Mouse (Mus musculus): ENCODE measurements around the gene Baz1b.

Baz1b gene

DNA sequence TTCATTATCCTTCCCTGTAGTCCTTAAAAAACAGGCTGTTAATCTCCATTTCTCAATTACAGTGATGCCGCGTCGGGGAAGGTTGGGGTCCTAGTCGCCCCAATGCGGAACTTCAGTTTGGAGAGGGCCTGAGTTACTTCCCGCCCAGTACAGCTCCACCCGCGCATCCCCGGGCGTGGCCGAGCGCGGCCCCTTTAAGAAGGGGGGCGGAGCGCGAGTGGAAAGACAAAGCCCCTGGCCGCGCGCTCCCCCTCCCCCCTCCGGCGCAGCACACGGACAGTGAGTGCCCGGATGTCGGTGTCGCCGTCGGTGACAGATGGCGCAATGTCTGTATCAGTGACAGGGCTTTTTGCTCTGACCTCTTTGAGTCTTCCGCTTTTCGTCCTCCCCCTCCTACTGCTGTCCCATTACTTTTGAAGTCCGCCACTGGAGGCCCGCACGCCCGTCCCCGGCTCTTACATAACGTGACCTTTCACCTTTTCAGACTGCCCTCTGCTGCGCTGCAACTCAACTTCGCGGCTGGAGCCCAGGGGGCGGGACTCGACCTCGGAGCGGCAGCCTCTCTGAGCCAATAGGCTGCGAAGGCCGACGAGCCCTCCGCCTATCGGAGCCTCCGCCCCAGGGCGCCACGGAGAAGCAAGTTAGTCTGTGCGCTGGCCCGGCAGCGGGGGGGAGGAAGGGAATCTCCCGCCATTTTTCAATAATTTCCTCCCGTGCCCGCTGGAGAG, at the start of gene Baz1b:
Baz1b (plus strand) TSS at position 644 of the 728 bp plus-strand sequence.
- DNase-seq (ENCODE audit: low spot score in 2 of 2), result peak; percentile 95 to 98

DNA sequence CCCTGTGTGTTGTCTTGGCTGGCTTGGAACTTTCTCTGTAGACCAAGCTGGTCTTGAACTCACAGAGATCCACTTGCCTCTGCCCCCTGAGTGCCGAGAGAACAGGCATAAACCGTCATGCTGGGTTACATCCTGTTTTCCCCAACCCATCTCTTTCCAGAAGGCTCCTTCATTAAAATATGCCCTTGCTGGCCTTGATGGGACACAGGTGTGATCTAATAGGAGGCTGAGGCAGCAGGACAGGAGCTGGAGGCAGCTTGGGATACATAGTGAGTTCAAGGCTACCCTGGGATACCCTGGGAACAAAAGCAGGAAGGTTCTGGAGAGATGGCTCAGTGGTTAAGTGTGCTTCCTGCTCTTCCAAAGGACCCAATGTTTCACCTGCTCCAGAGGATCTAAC, 47.2 kb upstream of the Baz1b start:
- no peak for DNase-seq (ENCODE audit: low spot score in 2 of 2)

GRCm38 (mm10) chr5:135144469-135144868, 42.6 kb upstream of the Baz1b start:
- no peak for DNase-seq (ENCODE audit: low spot score in 2 of 2)

- no peak for DNase-seq (ENCODE audit: low spot score in 2 of 2)
Observed at GRCm38 (mm10) chr5:135145532-135145931, 41.5 kb upstream of the Baz1b start.

GRCm38 (mm10) chr5:135145955-135146354, 41.1 kb upstream of the Baz1b start:
- no peak for DNase-seq (ENCODE audit: low spot score in 2 of 2)

GRCm38 (mm10) chr5:135148715-135149052, 38.4 kb upstream of the Baz1b start:
- no peak for DNase-seq (ENCODE audit: low spot score in 2 of 2)

GRCm38 (mm10) chr5:135149053-135149819, 37.8 kb upstream of the Baz1b start, which contains the start of gene Tbl2:
Gene Tbl2, plus strand, starts transcription at chr5:135149657.
- peak; percentile 87 to 97 for DNase-seq (ENCODE audit: low spot score in 2 of 2)

DNA sequence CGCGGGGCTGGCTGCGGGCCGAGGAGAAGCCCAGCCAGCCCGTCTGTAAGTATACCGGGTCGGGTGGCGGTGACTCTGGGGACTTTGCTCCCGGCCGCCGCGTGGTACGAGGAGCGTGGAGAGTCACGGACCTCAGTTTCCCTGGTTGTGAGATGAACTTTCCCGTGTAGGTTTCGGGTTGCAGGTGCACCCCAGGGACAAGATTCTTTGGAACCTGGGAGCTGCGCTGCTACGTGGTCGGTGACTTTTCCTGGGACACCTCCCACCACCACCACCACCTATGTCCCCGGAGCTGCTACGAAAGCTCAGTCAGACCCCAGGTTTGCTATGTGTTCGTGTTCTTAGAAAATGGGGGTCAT, 37.3 kb upstream of the Baz1b start:
- DNase-seq (ENCODE audit: low spot score in 2 of 2), result no peak

- DNase-seq (ENCODE audit: low spot score in 2 of 2), result no peak
Observed at GRCm38 (mm10) chr5:135156496-135156895, 30.6 kb upstream of the Baz1b start.

- no peak for DNase-seq (ENCODE audit: low spot score in 2 of 2)
Observed at GRCm38 (mm10) chr5:135161221-135161620, 25.8 kb upstream of the Baz1b start.

GRCm38 (mm10) chr5:135161650-135162049, 25.4 kb upstream of the Baz1b start:
- no peak for DNase-seq (ENCODE audit: low spot score in 2 of 2)

GRCm38 (mm10) chr5:135162361-135162760, 24.7 kb upstream of the Baz1b start:
- no peak for DNase-seq (ENCODE audit: low spot score in 2 of 2)

- DNase-seq (ENCODE audit: low spot score in 2 of 2), result no peak
Observed at GRCm38 (mm10) chr5:135162821-135163220, 24.2 kb upstream of the Baz1b start.

- no peak for DNase-seq (ENCODE audit: low spot score in 2 of 2)
Observed at GRCm38 (mm10) chr5:135166909-135167308, 20.2 kb upstream of the Baz1b start.

DNA sequence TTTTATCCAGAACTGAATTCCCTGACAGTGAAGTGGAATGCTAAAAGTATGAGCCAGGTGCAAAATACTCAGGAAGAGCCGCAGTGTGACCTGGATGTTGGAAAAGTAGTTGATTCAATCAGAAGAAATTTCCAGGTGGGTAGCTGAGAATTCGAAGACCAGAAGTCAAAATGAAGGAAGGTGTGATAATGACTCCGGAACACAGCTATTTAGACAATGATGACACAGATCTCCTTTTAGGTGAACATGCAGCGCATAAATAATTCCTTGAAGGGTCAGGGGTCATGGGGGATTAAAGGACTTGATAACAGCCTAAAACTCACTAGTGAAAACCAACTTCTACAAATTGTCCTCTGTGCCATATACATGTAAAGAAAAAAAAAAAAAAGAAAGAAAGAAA, 19.6 kb upstream of the Baz1b start:
- DNase-seq (ENCODE audit: low spot score in 2 of 2), result no peak

- peak; percentile 89 to 95 for DNase-seq (ENCODE audit: low spot score in 2 of 2)
Observed at GRCm38 (mm10) chr5:135168063-135169062, 18.7 kb upstream of the Baz1b start, which contains the start of gene Bcl7b. Gene Bcl7b, plus strand, starts transcription at chr5:135168283.

GRCm38 (mm10) chr5:135169479-135169878, 17.6 kb upstream of the Baz1b start:
- DNase-seq (ENCODE audit: low spot score in 2 of 2), result no peak

GRCm38 (mm10) chr5:135171688-135172220, 15.3 kb upstream of the Baz1b start:
- no peak for DNase-seq (ENCODE audit: low spot score in 2 of 2)

DNA sequence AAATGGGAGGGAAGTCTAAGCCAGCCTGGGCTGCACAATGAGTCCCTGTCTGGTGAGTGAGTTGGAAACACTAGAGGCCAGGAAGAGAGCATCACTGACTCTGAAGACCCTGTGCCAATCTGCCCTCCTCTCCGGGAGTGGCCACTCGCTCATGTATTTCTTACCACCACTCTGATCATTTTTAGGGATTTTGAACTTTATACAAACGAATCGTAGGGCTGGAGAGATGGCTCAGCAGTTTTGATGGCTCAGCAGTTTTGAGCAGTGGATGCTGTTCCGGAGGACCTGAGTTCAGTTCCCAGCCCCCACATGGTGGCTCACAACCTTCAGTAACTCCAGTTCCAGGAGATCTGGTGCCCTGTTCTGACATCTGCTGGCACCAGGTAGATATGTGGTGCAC, 14.1 kb upstream of the Baz1b start:
- no peak for DNase-seq (ENCODE audit: low spot score in 2 of 2)

DNA sequence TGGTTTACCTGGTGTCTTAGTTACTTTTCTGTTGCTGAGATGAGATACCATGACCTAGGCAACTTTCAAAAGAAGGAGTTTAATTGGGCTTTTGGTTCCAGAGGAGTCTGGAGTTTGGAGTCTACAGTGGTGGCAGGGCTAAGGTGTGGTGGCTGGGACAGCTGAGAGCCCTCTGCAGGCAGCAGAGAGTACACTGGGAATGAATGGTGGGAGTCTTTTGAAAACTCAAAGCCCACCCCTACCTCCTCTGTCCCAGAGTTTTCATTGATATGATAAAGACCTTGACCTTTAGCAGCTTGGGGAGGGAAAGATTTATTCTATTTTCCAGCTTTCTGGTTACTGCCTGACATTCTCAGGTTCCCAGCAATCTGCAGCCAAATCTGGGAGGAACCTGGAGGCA, 12.0 kb upstream of the Baz1b start:
- DNase-seq (ENCODE audit: low spot score in 2 of 2), result no peak

DNA sequence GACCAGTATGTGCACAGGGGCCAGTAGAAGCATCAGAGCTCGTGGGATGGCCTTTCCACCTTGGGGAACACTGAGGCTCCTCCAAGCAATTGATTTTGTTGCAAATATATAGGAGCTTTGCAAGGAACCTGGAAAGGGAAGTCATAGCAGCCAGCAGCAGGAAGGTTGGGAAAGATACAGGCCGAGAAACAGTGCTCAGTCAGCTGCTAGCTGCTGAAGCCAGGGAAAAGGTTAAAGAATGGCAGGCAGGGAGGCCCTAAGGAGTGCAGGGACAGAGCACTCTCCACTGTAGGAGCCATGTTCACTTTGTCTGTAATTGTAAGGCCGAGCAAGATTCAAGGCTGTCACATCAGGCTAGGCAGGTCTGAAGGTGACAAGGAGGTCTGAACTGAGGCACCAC, 8.5 kb upstream of the Baz1b start:
- no peak for DNase-seq (ENCODE audit: low spot score in 2 of 2)

GRCm38 (mm10) chr5:135178996-135179395, 8.1 kb upstream of the Baz1b start:
- DNase-seq (ENCODE audit: low spot score in 2 of 2), result peak in 1 of 2 experiments; percentile 52

Measured in cerebellum, postnatal 4 days (tissue).